Mouse (Mus musculus) kidney, adult 2 months (tissue): ENCODE measurements around the gene Tsen34.

ENCODE experiments used
- CTCF ChIP-seq: fragments of 200-500 bp; conservative IDR thresholded peaks from 2 replicates; pipeline ENCODE4 v1.5.1; 2011; ENCODE audit warnings: low read depth, mild to moderate bottlenecking, control low read depth, low read length, moderate library complexity, mixed read lengths; ENCODE audit not compliant: insufficient read depth, insufficient read length
- POLR2A ChIP-seq: fragments of 200-500 bp; IDR thresholded peaks from one replicate; pipeline ENCODE4 v1.6.1; 2011; ENCODE audit warnings: low read depth, low read length, control low read depth

DNA sequence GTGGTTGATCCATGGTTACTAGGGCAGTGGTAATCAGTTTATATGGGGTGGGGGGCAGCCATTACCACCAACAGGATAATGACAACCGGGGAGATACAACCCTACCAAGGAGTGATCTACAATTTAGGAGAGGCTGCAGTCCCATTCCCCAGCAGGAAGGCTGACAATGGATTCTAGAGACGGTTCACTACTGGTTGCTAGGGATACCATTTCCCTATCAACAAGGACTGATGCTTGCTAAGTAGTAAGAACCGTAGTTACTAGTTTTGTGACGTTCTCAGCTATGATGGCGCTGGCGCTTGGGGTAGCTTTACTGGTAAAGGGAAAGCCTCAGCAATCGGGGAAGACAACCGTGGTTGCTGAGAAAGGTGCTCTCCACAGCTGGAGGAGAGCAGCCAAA, 8.0 kb upstream of the Tsen34 start:
- TF ChIP-seq CTCF (no peak), POLR2A (no peak)
